Mouse (Mus musculus) heart, embryonic 11.5 days (tissue): ENCODE data around the gene Abi3. TPM values are rescaled to one million over a fixed set of nuclear protein-coding genes. Genes with fewer than 3 reads are reported as not detected.

ENCODE experiments used
- ATAC-seq: fragments of 200-750 bp; cut with Nextera tagmentation; replicated peaks from 2 replicates; pipeline ENCODE4 v1.8.0; 2017; ENCODE audit warnings: moderate library complexity; ENCODE audit not compliant: insufficient number of reproducible peaks, low FRiP score, low TSS enrichment
- H3K27ac ChIP-seq: fragments of 300-500 bp; sonication (generic); 2 replicates; pipeline ENCODE4 v1.5.1; 2014; ENCODE audit warnings: mild to moderate bottlenecking, low read depth, low read length
- H3K27me3 ChIP-seq: fragments of 300-500 bp; sonication (generic); 2 replicates; pipeline ENCODE4 v1.6.1; 2014; ENCODE audit warnings: mild to moderate bottlenecking, low read length, mixed read lengths; ENCODE audit not compliant: control insufficient read depth, insufficient read depth
- H3K36me3 ChIP-seq: fragments of 300-500 bp; sonication (generic); 2 replicates; pipeline ENCODE4 v1.6.1; 2014; ENCODE audit warnings: mild to moderate bottlenecking, low read length, moderate library complexity, mixed read lengths; ENCODE audit not compliant: control insufficient read depth, insufficient read depth
- H3K4me1 ChIP-seq: fragments of 300-500 bp; sonication (generic); 2 replicates; pipeline ENCODE4 v1.6.1; 2014; ENCODE audit warnings: low read length; ENCODE audit not compliant: control insufficient read depth, insufficient read depth
- H3K4me2 ChIP-seq: fragments of 300-500 bp; sonication (generic); 2 replicates; pipeline ENCODE4 v1.6.1; 2014; ENCODE audit warnings: mild to moderate bottlenecking, moderate library complexity
- H3K4me3 ChIP-seq: fragments of 300-500 bp; sonication (generic); 2 replicates; pipeline ENCODE4 v1.5.1; 2014; ENCODE audit warnings: low read depth, low read length
- H3K9ac ChIP-seq: fragments of 300-500 bp; sonication (generic); 2 replicates; pipeline ENCODE4 v1.6.1; 2014; ENCODE audit warnings: mild to moderate bottlenecking, low read depth, low read length, moderate library complexity
- H3K9me3 ChIP-seq: fragments of 300-500 bp; sonication (generic); replicated peaks from 2 replicates; pipeline ENCODE4 v1.6.1; 2016; ENCODE audit warnings: low read length; ENCODE audit not compliant: control insufficient read depth
- WGBS: fragments of 180-500 bp; shearing (Covaris S2); extraction: QIAGEN DNeasy Blood & Tissue Kit; methylation state at CpG from one replicate; pipeline ENCODE4 v1.1.7; 2014; ENCODE audit not compliant: insufficient replicate concordance; 5-methylcytosine and 5-hydroxymethylcytosine counted together
- polyA plus RNA-seq: library from polyadenylated mRNA; unstranded; fragments of >200 nt; fragmentation: Nextera tagmentation; extraction: Ambion mirVana; gene quantifications from 2 replicates; pipeline ENCODE4 v1.2.1, GENCODE M21; 2014

Abi3 gene
- polyA plus RNA-seq, 1 experiment from 2014 or later, result 11.5 TPM

DNA sequence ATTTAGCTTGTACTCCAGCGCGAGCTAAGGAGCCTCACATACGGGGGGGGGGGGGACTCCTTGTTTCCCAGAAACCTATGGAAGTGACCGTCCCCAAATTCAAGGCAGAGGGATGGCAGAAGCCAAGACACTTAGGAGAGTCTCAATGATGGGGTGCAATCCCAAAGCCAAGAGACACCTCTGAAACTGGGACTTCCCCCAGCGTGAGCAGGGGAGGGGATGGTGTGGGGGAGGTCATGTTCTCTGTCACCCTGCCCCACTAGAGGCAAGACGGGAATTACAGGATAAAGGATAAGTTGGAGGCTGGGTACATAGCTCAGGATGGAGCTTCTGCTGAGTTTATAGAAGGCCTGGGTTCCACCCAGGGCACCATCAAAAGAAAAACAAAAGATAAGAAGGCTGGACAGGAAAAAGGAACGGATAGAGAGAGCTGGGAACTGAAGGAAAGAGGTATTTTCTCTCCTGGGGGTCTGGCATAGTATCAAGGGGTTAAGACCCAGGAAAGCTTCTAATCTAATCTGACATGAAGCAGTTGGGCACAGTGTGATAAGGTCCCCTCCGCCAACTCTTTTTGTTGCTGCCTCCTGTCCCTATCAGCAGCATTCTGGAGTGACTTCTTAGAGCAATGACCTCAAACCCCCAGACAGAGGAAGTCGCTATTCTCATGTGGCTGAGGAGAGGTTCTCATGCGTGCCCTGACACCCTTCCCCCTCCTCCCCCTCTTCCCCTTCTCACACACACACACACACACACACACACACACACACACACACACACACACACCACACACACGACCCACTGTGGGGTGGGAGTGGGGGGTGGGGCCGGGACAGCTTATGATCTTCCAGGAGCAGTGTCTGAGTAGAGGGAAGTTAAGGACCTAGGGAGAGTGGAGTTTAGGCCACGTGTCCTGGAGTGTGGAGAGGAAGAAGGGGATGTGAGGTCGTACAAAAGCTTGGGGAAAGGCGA is 7.2 kb downstream of the Abi3 start:
- 4% methylated on average over 15 of the region's 15 CpGs for WGBS

DNA sequence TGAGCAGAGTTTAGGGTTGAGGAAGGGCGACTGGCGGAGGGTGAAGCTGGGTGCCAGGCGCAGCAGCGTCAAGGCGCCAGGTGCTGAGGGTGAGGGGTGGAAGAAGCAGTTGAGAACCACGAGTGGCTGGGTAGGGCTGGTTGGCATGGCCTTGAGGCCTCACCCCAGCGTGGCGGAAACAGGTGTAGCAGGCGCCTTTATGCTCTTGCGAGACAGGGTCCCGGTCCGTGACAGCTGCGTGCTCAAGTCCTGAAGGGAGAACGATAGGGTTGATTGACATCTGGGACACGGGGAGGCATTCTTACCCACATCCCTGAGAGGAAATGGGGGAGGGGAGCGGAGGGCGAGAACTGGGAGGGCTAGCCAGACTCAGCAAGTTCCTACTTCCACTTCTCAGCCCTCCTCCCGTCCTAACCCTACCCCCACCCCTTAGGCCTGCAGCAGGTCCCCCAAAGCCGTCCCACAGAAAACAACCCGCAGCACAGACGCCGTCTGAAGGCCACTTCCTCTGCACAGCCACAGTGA is 8.1 kb downstream of the Abi3 start:
- Histone ChIP-seq H3K36me3 (no peaks in the 10 kb centered on the region; the same call in 1 of the 2 replicates), H3K27me3 (peaks cover 52% of the 10 kb centered on the region), H3K9me3 (no peaks in the 10 kb centered on the region), H3K27ac (peak overlapping the region; percentile 25; the same call in 1 of the 2 replicates), H3K9ac (no peak overlapping the region), H3K4me2 (peak overlapping the region; percentile 44), H3K4me3 (peak overlapping the region; percentile 6; the same call in 1 of the 2 replicates), H3K4me1 (peaks cover 66% of the 10 kb centered on the region)
- peak; percentile 13 for ATAC-seq
- WGBS, result 2% methylated on average over 22 of the region's 22 CpGs

More for the DNA sequence above, 7.2 kb downstream of the Abi3 start:
- peak overlapping the region; percentile 10; the same call in 1 of the 2 replicates for H3K4me3 ChIP-seq
- no peaks in the 10 kb centered on the region; the same call in 1 of the 2 replicates for H3K36me3 ChIP-seq
- H3K9me3 ChIP-seq, result no peaks in the 10 kb centered on the region
- peaks cover 44% of the 10 kb centered on the region for H3K27me3 ChIP-seq
- H3K27ac ChIP-seq, result peak overlapping the region; percentile 65
- H3K4me1 ChIP-seq, result peaks cover 62% of the 10 kb centered on the region
- 0 out of 2 replicates have a peak overlapping the region, but pooled peaks have one; percentile 12 for H3K9ac ChIP-seq
- ATAC-seq, result peak; percentile 65; the same call in 1 of the 2 replicates
- H3K4me2 ChIP-seq, result peak overlapping the region; percentile 44

DNA sequence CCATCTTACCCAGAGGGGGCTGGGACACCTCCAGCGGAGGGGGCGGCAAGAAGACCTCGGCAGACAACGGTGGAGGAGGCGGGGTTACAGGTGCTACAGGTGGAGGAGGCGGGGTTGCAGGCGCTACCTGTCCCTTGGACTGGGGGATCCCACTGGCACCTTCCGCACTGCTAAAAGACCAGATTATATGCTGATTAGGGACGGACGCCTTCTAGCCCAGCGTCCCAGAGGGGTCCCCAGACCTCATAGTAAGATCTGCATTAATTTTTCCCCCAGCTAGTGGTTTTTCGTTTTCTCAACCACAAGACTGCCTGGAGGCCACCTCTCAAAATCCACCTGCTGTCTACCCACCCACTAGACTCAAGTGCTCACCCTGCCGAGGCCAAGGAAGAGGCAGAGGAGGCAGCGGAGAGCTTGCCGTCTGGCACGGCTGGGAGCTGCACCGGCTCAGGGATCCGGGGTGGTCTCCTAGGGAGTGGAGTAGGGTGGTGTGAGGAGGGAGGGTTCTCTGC is 8.6 kb downstream of the Abi3 start:
- Histone ChIP-seq H3K4me2 (peak overlapping the region; percentile 44), H3K9me3 (no peaks in the 10 kb centered on the region), H3K36me3 (no peaks in the 10 kb centered on the region; the same call in 1 of the 2 replicates), H3K4me3 (peak overlapping the region; percentile 6; the same call in 1 of the 2 replicates), H3K27ac (peak overlapping the region; percentile 25; the same call in 1 of the 2 replicates), H3K4me1 (peaks cover 66% of the 10 kb centered on the region), H3K9ac (no peak overlapping the region), H3K27me3 (peaks cover 57% of the 10 kb centered on the region)
- 9% methylated on average over 18 of the region's 18 CpGs for WGBS
- 0 out of 2 replicates have a peak, but pooled peaks have one; percentile 6 for ATAC-seq

GRCm38 (mm10) chr11:95833006-95833570 is 9.2 kb downstream of the Abi3 start:
- H3K4me3 ChIP-seq, result no peak overlapping the region
- H3K36me3 ChIP-seq, result no peaks in the 10 kb centered on the region; the same call in 1 of the 2 replicates
- 27% methylated on average over 8 of the region's 8 CpGs for WGBS
- H3K9me3 ChIP-seq, result no peaks in the 10 kb centered on the region
- no peak overlapping the region for H3K9ac ChIP-seq
- H3K4me1 ChIP-seq, result peaks cover 66% of the 10 kb centered on the region
- peaks cover 61% of the 10 kb centered on the region for H3K27me3 ChIP-seq
- no peak overlapping the region for H3K27ac ChIP-seq
- no peak overlapping the region for H3K4me2 ChIP-seq
- no peak for ATAC-seq

DNA sequence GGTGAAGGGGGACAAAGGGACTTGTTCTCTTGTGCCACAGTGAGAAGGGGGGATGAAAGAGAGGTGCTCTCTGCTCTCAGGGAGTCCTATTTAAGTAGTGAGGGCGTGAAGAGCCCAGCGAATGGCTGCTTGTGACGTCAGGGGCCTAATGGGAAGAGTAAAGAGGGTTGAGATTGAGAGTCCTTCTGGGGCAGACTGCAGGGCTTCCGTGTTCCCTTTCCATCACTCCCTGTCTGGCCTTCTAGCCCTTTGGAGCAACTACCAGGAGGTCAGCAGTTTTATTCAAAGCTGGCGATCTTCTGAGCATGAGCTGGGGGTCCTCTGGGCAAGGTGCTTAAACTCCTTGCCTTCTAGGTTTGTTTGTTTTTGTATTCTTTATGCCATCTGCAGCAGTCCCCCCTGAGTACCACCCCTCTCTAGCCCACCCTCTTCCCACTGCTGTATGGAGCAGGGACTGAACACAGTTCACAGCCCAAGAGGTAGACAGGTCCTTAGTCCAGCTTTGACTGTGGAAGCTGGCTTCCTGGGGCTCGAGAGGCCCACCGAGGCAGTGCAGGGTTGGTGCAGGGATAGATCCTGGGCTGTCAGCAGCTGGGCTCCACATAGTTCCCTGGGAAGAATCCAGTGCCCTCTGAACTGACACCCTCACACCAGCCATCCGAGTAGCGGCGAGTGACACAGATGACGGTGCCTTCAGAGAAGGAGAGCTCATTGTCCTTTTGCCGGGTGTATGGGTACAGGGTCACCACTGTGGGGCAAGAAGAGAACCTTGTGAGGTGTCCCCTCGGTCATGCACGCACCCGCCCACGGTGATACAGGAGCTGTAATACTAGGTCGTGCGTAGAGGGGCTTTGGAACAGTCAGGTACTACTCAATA is 9.9 kb downstream of the Abi3 start:
- H3K4me2 ChIP-seq, result no peak overlapping the region
- H3K4me3 ChIP-seq, result no peak overlapping the region
- ATAC-seq, result no peak
- H3K9me3 ChIP-seq, result no peaks in the 10 kb centered on the region
- 40% methylated on average over 18 of the region's 18 CpGs for WGBS
- no peak overlapping the region for H3K9ac ChIP-seq
- no peaks in the 10 kb centered on the region; the same call in 1 of the 2 replicates for H3K36me3 ChIP-seq
- peaks cover 65% of the 10 kb centered on the region for H3K27me3 ChIP-seq
- peaks cover 64% of the 10 kb centered on the region for H3K4me1 ChIP-seq
- no peak overlapping the region for H3K27ac ChIP-seq

GRCm38 (mm10) chr11:95831641-95832040 is 10.6 kb downstream of the Abi3 start:
- WGBS, result 6% methylated on average over 15 of the region's 15 CpGs
- Histone ChIP-seq H3K4me2 (peak overlapping the region; percentile 56), H3K4me1 (peaks cover 56% of the 10 kb centered on the region), H3K4me3 (peak overlapping the region; percentile 41; the same call in 1 of the 2 replicates), H3K27ac (no peak overlapping the region), H3K27me3 (peaks cover 65% of the 10 kb centered on the region), H3K9ac (no peak overlapping the region), H3K9me3 (no peaks in the 10 kb centered on the region), H3K36me3 (no peaks in the 10 kb centered on the region; the same call in 1 of the 2 replicates)
- no peak for ATAC-seq

GRCm38 (mm10) chr11:95831276-95831619 is 11.0 kb downstream of the Abi3 start:
- H3K27ac ChIP-seq, result no peak overlapping the region
- peak overlapping the region; percentile 56 for H3K4me2 ChIP-seq
- H3K36me3 ChIP-seq, result no peaks in the 10 kb centered on the region; the same call in 1 of the 2 replicates
- H3K4me3 ChIP-seq, result peak overlapping the region; percentile 41
- peaks cover 65% of the 10 kb centered on the region for H3K27me3 ChIP-seq
- H3K9me3 ChIP-seq, result no peaks in the 10 kb centered on the region
- 0 out of 2 replicates have a peak overlapping the region, but pooled peaks have one; percentile 30 for H3K9ac ChIP-seq
- ATAC-seq, result no peak
- WGBS, result 7% methylated on average over 10 of the region's 10 CpGs
- H3K4me1 ChIP-seq, result peaks cover 52% of the 10 kb centered on the region
